Mouse (Mus musculus) spleen, postnatal 10 days (tissue): ENCODE data around the gene Id1.

Experiments
- DNase-seq, 2 experiments: peaks; one replicate each; pipeline ENCODE4 v3.0.0; 2021 to 2022; ENCODE audit warnings: low spot score in 2 of 2

Id1 gene

DNA sequence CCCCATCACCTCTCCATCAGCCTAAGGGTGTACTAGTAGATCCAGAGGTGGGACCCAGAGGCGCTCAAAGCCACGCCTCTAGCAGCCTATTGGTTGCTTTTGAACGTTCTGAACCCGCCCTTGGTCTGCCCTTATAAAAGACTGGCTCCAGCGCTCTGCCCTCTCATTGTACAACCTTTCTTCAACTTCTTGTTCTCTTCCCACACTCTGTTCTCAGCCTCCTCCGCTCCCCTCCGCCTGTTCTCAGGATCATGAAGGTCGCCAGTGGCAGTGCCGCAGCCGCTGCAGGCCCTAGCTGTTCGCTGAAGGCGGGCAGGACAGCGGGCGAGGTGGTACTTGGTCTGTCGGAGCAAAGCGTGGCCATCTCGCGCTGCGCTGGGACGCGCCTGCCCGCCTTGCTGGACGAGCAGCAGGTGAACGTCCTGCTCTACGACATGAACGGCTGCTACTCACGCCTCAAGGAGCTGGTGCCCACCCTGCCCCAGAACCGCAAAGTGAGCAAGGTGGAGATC is at the start of gene Id1:
Gene Id1, plus strand, starts transcription at position 162 of the 512 bp plus-strand sequence.
- DNase-seq: peak; percentile 58 to 74

GRCm38 (mm10) chr2:152686399-152686798 is 49.7 kb upstream of the Id1 start:
- no peak for DNase-seq

GRCm38 (mm10) chr2:152686806-152687267 is 49.2 kb upstream of the Id1 start, which contains the start of gene Mcts2:
Gene Mcts2 (plus strand): TSS chr2:152687035.
- DNase-seq: peak in 1 of 2 experiments; percentile 79

DNA sequence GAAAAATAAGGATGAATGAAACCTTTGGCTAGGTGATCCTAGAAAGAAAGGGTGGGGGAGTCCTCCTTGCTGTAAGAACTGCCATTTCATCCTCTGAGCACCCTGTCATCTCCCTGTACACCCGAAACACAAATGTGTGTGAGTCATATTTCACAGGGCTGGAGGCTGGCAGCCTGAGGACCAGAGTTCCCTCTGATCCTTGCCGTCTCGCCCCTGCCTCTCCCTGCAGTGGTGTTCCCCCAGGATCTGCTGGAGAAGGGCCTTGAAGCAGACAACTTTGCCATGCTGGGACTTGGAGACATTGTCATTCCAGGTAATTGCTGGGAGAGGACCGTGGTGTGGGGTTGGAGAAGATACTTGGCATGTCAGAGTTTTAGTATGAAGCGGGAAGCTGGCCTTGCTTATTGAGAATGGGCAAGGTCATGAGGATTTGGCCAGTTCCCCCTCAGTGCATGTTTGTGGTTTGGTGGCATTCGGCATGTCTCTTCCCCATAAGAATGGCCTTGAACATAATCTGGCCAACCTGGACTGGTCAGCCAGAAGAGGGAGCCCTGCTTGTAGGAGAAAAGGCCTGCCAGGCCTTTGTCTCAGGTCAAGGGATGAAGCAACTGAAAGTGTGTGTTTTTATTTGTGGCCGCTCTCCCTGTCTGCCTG is 44.4 kb upstream of the Id1 start:
- DNase-seq: no peak

DNA sequence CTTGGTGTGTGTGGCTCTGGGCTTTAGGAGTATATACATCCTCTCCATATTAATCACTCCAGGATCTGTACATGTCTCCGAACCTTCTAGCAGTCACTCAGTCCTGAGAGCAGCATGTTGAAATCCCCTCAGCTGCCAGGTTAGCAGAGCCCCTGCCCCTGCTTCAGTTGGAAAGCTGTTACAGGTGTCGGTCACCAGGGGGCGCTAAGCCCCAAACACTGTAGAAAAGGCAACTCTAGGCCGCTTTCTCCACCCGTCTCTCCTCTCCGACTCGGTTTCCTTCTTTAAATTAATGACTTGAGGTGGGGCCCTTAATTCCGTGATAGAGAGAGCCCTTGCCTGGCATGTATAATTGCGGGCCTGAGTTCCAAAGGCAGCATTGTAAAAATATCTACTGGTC is 42.8 kb upstream of the Id1 start:
- DNase-seq: peak; percentile 64 to 80

DNA sequence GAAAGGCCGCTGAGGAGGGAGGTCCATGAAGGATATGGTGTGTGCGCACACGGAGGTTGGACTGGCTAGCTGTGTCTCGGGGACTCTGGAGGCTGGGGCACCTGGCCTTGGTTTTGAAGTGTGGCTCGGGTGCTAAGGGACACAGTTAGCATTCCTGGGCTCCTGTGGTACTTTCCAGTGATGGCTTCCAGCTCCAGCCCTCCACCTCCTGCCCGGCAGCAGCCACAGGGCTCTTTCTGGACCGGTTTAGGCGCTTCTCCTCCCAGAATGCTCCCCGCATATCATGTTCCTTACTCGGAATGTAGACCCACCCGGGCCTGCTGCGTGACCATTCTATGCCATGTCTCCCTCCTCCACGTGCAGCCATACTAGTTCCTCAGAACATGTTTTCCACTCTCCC is 42.3 kb upstream of the Id1 start:
- DNase-seq: no peak

DNA sequence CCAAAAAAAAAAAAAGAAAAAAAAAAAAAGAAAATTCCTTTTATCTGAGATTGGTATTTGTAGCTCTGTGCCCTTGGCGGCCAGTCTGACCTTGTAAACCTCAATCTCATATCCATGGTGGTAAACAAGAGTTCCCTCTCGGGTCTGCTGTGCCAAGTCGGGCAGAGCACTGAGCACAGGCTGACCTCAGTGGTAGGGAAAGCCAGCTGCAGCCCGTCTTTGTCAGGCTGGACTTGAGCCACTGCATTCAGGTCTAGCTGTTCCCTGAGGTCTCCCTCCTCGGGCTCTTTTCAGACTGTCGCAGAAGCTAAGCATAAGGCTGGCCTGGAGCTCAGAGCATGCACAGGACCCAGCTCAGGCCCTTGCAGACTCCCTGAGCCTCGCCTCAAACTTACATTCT is 41.3 kb upstream of the Id1 start:
- no peak for DNase-seq

GRCm38 (mm10) chr2:152696016-152696415 is 40.0 kb upstream of the Id1 start:
- DNase-seq: no peak

- DNase-seq: peak; percentile 92 to 94
These were observed 39.4 kb upstream of the Id1 start for GRCm38 (mm10) chr2:152696476-152697164.

DNA sequence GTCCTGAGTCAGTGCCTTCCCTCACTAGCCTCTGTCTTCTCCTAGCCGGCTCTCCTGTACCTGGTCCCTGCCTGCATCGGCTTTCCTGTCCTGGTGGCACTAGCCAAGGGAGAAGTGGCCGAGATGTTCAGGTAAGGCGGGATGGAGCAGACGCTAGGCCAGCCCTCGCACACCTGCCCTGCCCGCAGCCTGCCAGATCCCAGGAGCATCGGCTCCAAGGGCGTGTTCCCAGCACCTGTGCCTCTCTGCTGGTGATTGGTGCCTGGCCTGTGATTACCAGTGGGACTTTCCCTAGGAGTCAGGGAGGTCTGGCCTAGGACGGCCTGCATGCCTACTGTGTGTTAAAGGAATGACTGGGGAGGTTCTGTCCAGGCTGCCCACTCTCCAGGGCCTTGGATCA is 35.9 kb upstream of the Id1 start:
- no peak for DNase-seq

GRCm38 (mm10) chr2:152700725-152701124 is 35.3 kb upstream of the Id1 start:
- DNase-seq: no peak

DNA sequence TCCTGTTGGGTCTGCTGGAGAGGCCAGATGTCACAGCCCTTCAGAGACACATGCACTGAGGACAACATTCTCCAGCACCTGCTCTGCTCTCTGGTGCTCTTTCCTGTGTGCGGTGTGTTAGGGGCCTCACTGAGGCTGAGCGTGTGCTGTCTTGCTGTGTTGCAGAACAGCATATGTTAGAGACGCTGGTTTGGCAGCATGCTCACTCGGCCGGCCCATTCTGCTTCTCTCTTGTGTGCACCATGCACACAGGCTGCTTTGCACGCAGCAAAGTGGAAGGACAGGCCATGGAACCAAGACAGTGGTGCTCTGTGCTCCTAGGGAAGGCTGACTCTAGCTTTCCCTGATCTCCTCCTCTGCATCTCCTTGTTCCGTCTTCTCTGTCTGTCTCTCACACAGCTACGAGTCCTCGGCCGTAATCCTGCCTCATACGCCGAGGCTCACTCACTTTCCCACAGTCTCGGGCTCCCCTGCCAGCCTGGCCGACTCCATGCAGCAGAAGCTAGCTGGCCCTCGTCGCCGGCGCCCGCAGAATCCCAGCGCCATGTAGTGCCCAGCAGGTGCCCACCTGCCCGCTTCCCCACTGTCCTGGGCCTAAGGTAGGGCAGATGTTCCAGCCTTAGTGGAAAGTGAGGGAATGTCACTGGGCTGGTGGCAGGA is 32.3 kb upstream of the Id1 start:
- no peak for DNase-seq

DNA sequence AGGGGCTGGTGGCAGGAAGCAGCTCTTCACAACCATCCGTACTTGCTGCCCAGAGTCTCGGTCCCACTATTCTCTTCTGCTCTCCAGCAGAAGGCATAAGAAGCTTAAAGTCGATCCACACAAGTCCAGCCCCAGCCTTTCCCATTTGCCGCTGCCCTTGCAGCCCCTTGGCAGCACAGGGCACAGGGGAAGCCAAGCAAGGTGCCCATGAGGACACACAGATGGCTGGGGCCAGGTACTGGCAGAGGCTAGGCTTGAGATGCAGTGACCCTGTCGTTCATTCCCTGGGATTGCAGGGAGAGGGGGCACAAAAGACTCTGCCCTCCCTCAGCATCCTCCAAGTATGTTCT is 31.8 kb upstream of the Id1 start:
- DNase-seq: no peak

- DNase-seq: no peak
These were observed 31.2 kb upstream of the Id1 start for GRCm38 (mm10) chr2:152704811-152705370.

- DNase-seq: no peak
These were observed 30.0 kb upstream of the Id1 start for GRCm38 (mm10) chr2:152705993-152706571.

DNA sequence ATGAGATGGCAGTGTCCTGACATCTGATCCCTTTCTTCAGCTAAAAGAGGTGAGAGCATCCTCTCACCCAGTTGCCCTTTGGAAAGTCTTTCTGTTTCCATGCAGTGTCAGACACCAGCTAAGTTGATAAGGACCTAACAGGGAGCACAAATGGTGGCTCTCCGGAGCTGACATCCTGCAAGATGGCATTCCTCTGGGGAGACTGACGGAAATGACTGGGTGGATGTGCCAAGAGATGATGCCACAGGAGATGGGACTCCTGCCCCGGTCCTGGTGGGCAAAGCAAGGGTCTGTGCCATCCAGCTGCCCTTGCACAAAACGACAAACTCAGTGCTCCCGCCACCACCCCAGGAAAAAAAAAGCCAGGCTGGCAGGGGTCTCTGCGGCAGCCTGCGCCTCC is 28.9 kb upstream of the Id1 start:
- no peak for DNase-seq

DNA sequence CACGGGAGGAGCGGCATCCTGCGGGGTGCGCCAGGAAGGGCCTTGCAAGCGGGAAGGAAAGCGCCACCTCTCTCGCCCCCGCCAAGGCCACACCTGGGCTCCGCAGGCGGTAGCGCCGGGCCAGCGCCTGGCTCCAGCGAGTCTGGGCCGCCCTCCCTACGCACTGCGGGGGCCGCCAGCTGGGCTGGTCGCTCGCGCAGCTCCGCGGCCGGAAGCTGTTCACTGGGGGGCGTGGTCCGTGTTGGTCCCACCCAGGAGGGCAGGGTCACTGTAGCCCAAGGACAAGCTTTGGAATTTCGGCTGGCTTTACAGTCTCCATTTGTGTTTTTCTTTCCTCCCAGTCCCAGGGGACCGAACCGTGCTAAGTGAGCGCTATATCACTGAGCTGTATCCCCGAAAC is 28.4 kb upstream of the Id1 start:
- DNase-seq: peak in 1 of 2 experiments; percentile 55

DNA sequence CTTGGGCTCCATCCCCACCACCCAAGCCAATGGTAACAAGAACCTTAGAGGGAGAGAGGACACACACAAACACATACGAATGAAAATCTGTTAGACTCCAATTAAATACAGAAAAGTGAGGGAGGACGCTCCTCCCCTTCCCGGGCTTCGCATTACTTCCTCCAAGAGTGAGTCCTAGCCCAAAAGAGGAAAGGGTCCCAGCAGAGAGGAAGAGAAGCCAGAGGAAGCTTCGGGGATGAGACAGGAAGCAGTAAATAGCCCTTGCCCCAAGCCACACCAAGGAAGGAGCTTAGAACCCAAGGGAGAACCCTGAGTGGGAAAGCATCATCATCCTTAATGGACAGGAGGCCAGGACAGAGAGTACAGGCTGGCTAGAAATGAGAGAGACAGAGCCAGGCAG is 27.0 kb upstream of the Id1 start:
- DNase-seq: no peak

DNA sequence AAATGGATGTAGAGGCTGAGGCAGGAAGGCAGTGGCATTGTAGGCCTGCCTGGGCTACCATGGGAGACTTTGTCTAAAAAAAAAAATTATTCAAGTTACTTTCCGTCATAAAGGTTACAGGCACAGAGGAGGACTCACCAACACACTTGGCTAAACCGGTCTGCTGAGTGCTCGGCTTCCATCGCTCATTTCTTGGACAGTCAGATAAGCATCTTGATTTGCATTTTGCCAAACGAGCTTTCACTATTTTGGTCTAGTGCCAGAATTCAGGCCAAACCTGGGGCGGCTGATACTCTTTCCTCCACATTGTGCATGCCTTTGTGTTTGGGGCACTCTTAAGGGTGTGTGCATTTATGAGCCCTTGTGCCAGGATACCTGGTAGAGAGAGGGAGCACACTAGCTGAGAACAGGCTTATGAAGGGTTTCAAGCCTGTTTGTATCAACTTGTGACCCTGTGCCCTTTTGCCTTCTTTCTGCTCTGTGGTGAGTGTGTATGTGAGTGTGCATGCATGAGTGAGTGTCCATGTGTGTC is 19.7 kb upstream of the Id1 start:
- no peak for DNase-seq

- no peak for DNase-seq
These were observed 18.4 kb upstream of the Id1 start for GRCm38 (mm10) chr2:152717652-152718051.

DNA sequence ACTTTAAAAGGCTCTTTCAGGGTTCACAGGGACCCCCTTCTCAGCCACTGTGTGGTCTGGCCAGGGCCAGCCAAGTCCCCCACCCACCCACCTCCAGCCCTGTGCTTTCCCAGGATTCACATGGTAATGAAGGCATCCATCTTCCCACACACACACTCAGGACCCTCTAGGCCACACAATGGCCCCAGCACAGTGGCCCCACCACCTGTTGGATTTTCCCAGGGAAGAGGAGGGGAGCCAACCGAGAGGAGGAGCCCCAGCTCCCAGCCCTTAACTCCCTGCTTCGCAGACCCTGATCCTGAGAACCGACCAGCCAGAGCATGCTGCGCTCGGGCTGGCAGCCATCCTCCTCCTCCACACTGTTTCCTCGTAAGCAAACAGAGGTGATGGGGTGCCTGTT is 18.0 kb upstream of the Id1 start:
- DNase-seq: no peak
